Mouse (Mus musculus): ENCODE results near the gene Htra1.

Gene Htra1

DNA sequence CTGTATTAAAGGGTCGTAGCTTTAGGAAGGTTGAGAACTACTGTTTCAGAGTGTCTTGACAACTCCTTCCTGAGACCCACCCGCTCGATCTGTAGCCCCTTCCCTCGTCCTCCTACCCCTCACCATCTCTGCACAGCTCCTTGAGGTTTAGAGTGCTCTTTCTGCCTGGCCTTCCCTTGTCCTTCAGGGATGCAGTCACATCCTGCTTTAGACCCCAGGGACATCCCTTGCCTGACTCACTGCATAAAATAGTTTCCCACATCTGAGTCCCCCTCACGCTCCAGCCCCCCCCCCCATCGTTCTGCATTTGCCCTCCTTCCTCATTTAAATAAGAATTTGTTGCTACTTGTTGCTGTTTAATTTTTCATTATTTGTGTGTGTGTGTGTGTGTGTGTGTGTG is 31.0 kb downstream of the Htra1 start:
- no peak for DNase-seq (ENCODE audit: low read depth, low spot score)

- DNase-seq (ENCODE audit: low read depth, low spot score), result no peak
These were observed 32.0 kb downstream of the Htra1 start for GRCm38 (mm10) chr7:130967901-130968300.

DNA sequence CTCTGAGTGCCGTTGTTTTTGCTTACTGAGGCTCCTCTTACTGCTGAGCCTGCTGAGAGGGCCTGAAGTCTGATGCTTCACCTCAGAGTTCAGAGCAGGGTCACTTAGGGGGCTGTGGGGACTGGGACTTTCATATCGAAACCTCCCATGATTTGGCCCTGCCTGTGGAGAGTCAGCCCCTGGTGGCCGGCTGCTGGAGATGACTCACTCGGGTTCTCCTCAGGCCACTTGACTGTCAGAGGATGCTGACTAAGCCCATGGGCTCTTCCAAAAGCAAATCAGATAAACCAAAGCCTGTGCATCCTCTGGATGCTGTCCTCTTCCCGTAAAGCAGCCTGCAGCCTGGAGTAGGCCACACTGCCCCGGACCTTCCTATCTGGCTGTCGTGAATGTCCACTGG is 32.6 kb downstream of the Htra1 start:
- DNase-seq (ENCODE audit: low read depth, low spot score), result no peak

GRCm38 (mm10) chr7:130969076-130969475 is 33.2 kb downstream of the Htra1 start:
- DNase-seq (ENCODE audit: low read depth, low spot score), result no peak

- no peak for DNase-seq (ENCODE audit: low read depth, low spot score)
These were observed 33.6 kb downstream of the Htra1 start for GRCm38 (mm10) chr7:130969507-130969906.

GRCm38 (mm10) chr7:130972767-130973166 is 36.9 kb downstream of the Htra1 start:
- DNase-seq (ENCODE audit: low read depth, low spot score), result no peak

DNA sequence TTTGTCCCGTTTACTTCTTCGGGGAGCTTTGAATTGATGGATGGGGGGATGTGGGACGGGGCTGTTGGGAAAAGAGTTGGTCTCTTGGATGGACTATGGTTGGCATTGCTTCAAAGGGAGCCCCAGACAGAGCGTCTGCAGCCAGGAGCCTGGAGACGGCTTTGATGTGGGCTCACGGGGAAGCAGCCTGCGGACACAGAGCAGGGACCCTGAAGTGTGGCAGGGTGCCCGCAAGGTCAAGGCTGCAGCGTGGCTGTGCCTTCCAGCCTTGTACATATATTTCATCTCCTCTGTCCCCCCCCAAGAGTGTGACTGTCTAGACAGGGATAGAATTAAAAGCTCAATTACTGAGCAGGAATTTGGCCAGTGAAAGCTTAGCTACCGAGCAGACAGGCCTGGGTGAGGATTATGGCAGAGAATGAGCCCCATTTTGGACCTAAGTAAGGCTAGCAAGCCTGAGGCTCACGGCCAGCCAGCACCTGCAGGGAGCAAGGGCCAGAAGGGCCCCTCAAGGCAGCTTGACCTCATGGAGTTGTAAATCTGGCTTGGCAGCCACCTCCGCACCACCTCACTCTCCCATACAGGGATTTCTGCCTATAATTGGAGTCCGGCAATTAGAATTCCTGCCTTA is 40.5 kb downstream of the Htra1 start:
- DNase-seq (ENCODE audit: low read depth, low spot score), result no peak

DNA sequence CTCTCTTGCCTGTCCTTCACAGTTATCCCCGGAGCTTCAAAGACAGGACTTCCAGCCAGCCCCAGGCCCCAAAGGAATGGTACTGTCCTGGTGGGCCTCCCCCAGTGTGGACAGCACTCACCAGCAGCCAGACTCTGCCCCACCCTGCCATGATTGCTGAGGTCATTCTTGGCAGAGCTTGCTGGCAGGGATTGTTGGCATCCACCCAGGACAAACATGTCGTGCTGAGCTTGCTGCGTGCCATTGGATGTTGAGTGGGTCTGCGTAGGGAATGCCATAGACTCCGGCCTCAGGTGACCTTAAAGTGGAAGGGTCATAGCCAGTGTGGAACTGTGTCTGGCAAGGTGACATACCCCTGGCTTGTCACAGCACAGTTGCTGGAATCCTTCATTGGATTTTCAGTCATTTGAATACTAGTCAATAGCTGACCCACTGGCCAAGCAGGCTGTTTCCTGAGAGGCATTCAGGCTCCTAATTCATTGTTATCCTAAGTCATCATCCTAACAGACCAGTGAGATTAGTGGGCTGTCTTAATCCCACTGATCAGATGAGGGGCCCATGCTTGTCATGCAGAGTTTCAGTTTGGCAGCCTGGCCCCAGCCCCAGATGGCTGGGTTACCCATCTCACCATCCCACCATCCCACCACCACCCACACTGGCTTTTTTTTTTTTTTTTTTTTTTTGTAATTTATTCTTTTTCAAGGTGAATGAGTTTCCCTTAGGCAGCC is 42.0 kb downstream of the Htra1 start:
- DNase-seq (ENCODE audit: low read depth, low spot score), result no peak

DNA sequence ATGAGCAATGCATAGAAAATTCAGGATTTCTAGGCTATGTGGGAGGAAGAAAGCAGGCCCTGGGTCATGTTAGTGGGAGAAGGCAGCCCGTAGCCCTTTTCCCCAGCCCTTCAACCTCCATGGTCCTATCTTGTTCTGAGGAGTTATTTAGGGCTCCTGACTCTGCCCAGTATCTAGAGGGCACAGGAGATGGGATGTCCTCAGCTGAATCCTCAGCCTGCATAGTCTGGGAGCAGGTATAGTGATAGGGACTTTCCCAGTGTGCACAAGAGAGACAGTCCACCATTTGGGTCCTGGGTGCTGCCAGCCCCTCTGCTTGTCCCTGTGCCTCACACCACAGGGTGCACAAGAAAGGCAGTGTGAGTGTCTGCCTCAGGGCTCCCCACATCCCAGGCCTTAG is 42.6 kb downstream of the Htra1 start:
- DNase-seq (ENCODE audit: low read depth, low spot score), result no peak

GRCm38 (mm10) chr7:130980130-130980529 is 44.2 kb downstream of the Htra1 start:
- no peak for DNase-seq (ENCODE audit: low read depth, low spot score)

- DNase-seq (ENCODE audit: low read depth, low spot score), result peak; percentile 86
These were observed 46.5 kb downstream of the Htra1 start for GRCm38 (mm10) chr7:130982371-130982770.

DNA sequence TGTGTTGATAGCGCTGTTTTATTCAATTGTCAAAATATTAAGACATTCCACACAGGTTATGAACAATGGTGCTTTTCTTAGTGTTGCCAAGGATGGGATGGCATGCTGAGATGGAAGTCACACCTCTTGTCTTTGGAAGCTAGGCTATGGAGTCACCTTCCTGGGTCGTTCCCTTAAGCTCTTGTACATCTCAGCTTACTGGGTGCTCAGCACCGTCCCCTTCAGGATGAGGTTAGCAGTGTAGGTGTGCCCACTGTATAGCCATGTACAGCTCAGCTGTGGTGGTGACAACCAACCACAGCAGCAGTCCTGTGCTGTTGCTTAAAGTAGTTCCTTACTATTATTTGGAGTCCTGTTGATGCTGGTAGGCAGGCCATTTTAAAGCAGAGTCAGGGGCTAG is 47.0 kb downstream of the Htra1 start:
- peak; percentile 69 for DNase-seq (ENCODE audit: low read depth, low spot score)

- DNase-seq (ENCODE audit: low read depth, low spot score), result no peak
These were observed 48.4 kb downstream of the Htra1 start for GRCm38 (mm10) chr7:130984294-130984693.

- no peak for DNase-seq (ENCODE audit: low read depth, low spot score)
These were observed 49.3 kb downstream of the Htra1 start for GRCm38 (mm10) chr7:130985193-130985592.

- no peak for DNase-seq (ENCODE audit: low read depth, low spot score)
These were observed 49.8 kb downstream of the Htra1 start for GRCm38 (mm10) chr7:130985716-130986115.

- no peak for DNase-seq (ENCODE audit: low read depth, low spot score)
These were observed 52.2 kb downstream of the Htra1 start for GRCm38 (mm10) chr7:130988146-130988545.

GRCm38 (mm10) chr7:130989371-130989770 is 53.5 kb downstream of the Htra1 start:
- no peak for DNase-seq (ENCODE audit: low read depth, low spot score)

DNA sequence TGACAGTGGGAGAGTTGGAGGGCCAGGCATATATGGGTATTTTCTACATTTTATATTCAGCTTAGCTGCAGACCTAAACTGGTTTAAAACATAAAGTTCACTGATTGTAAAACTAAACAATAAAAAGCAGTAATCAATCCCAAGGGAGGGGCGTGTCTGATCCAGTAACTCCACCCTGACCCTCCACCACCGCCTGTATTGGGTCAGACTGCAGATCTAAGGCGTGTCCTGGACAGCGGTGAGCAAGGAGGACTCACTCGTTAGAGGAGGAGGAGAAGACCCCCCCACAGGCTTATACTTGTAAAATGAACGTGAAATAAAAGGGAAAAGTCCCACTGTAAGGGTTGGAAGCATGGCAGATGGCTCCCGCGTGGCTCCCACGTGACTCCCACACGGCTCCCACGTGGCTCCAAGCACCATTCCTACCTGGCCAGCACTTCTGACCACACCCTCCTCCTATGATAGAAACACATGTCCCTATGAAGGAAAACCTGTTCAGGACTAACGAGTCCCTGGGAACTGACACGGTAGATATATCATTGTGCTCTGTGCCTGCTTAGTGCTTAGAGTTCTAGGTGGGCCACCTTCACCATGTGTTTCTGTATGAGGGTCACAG is 55.4 kb downstream of the Htra1 start:
- no peak for DNase-seq (ENCODE audit: low read depth, low spot score)

GRCm38 (mm10) chr7:130993907-130994306 is 58.0 kb downstream of the Htra1 start:
- peak; percentile 56 for DNase-seq (ENCODE audit: low read depth, low spot score)

DNA sequence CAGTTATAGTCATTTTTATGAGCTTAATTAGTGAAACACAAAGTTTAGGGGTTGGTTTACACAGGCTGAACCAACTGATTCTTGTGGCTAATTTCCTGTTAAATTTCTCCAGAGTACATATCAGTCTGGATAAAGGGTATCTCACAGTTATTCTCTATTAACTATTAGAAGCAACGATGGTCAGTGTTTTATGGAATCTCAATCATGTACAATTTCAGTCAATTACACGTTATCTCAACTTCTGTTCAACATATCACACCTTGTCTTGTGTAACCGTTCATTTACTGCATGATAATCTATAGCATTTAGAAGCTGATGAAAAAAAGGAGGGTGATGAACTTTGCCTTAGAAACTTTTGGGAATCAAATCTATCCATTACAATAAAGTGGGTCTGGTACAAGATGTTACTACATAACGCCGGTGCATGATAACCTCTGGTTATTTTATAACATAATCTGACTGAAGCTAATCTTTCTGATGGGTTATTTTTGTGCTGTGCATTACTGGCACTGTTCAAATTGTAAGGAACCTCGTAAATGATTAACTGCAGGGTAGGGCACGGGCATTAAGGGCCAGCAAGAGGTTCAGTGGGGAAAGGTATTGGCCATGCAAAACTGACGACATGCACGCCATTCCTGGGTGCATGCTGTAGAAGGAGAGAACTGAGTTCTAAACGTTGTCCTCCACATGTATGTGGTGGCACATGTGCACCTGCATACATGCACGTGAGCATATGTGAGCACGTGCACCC is 66.2 kb downstream of the Htra1 start:
- no peak for DNase-seq (ENCODE audit: low read depth, low spot score)

- DNase-seq (ENCODE audit: low read depth, low spot score), result no peak
These were observed 68.2 kb downstream of the Htra1 start for GRCm38 (mm10) chr7:131004071-131004470.

DNA sequence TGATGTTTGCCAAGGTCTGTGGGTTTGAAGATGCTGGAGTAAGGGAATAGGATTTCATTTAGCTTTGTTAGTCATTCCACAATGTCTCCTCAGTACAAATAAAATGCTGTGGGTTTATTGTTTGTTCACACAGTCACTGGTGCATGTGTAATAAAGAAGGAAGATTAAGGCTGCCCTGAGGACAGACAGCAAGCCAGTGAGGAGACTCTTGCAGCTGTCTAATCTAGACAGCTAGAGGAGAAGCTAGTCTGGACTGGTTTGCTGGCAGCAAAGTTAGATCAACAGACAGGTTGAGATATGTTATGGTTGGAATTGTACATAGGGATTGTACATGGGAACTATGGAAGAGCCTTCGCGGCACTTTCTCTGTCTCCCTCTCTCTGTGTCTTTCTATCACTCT is 71.3 kb downstream of the Htra1 start:
- no peak for DNase-seq (ENCODE audit: low read depth, low spot score)

Data from ES-CJ7 (cell line).